In genomic region chr11:54100692-54101591, GRCm38 (mm10) we compare ENCODE assay signal across 8 mouse cellular contexts. TPM values are rescaled to one million over a fixed set of nuclear protein-coding genes. Genes with fewer than 3 reads are reported as not detected.
DNase-seq lines count a peak whose midpoint lies in the region; ATAC-seq and TF ChIP-seq lines count a peak whose summit lies in the region.

No protein-coding gene starts in this region.

- ATAC-seq in hindbrain, postnatal 0 days, result peak; percentile 82
- peak; percentile 81 for ATAC-seq in limb, embryonic 12.5 days (ENCODE audit: insufficient number of reproducible peaks, insufficient read depth, low FRiP score, low TSS enrichment, low read depth)

- no peak for TF ChIP-seq CTCF in hindbrain, postnatal 0 days (IDR thresholded peaks at IDR 0.05; ENCODE audit: low read depth)

- H3K36me3 ChIP-seq in hindbrain, postnatal 0 days (ENCODE audit: insufficient read depth, low read length), result no peaks in the 10 kb centered on the region
- no peaks in the 10 kb centered on the region for H3K36me3 ChIP-seq in limb, embryonic 12.5 days
- H3K36me3 ChIP-seq in midbrain, embryonic 10.5 days, result no peaks in the 10 kb centered on the region
- H3K36me3 ChIP-seq in splenic B cell, adult 2 months (ENCODE audit: control insufficient read depth, insufficient read depth, low read length, poor library complexity, severe bottlenecking), result no peaks in the 10 kb centered on the region

- peaks cover 12% of the 10 kb centered on the region; the same call in 1 of the 2 replicates for H3K4me1 ChIP-seq in hindbrain, postnatal 0 days (ENCODE audit: insufficient read depth, low read length)
- peaks cover 31% of the 10 kb centered on the region for H3K4me1 ChIP-seq in limb, embryonic 12.5 days (replicated peaks)
- H3K4me1 ChIP-seq in midbrain, embryonic 10.5 days, result peaks cover 25% of the 10 kb centered on the region

- H3K4me3 ChIP-seq in hindbrain, postnatal 0 days (ENCODE audit: low read length), result peak overlapping the region; percentile 57
- peak overlapping the region; percentile 68 for H3K4me3 ChIP-seq in limb, embryonic 12.5 days (replicated peaks)
- peak overlapping the region; percentile 75 for H3K4me3 ChIP-seq in midbrain, embryonic 10.5 days

- H3K27ac ChIP-seq in hindbrain, postnatal 0 days, result peak overlapping the region; percentile 8; the same call in 1 of the 2 replicates
- no peak overlapping the region for H3K27ac ChIP-seq in limb, embryonic 12.5 days
- H3K27ac ChIP-seq in midbrain, embryonic 10.5 days (replicated peaks), result peak overlapping the region; percentile 83

- peak overlapping the region; percentile 98 for H3K4me2 ChIP-seq in hindbrain, postnatal 0 days (ENCODE audit: low read depth, low read length)
- H3K4me2 ChIP-seq in limb, embryonic 12.5 days, result peak overlapping the region; percentile 98

- no peaks in the 10 kb centered on the region for H3K27me3 ChIP-seq in hindbrain, postnatal 0 days (ENCODE audit: insufficient read depth, low read length)
- H3K27me3 ChIP-seq in limb, embryonic 12.5 days, result peaks cover 16% of the 10 kb centered on the region; the same call in 1 of the 2 replicates
- H3K27me3 ChIP-seq in midbrain, embryonic 10.5 days (ENCODE audit: low read depth, poor library complexity, severe bottlenecking), result peaks cover 42% of the 10 kb centered on the region
- H3K27me3 ChIP-seq in splenic B cell, adult 2 months (ENCODE audit: control insufficient read depth, insufficient read depth, low read length, poor library complexity, severe bottlenecking), result no peaks in the 10 kb centered on the region

- H3K9me3 ChIP-seq in hindbrain, postnatal 0 days (ENCODE audit: low read length), result no peaks in the 10 kb centered on the region
- no peaks in the 10 kb centered on the region for H3K9me3 ChIP-seq in limb, embryonic 12.5 days
- no peaks in the 10 kb centered on the region for H3K9me3 ChIP-seq in midbrain, embryonic 10.5 days (replicated peaks)

- DNase-seq in heart, adult 11 months, result peak; percentile 98
- no peak for DNase-seq in heart, adult 8-10 months (ENCODE audit: low spot score)
- DNase-seq in cerebellum, postnatal 10 days, result peak; percentile 78 to 83
- peak; percentile 60 for DNase-seq in gastrocnemius, adult 8-10 months (ENCODE audit: low spot score in 2 of 2)
- DNase-seq in hindbrain, postnatal 0 days (ENCODE audit: low spot score), result peak; percentile 78
- DNase-seq in midbrain, embryonic 10.5 days (ENCODE audit: low spot score), result peak; percentile 72
- peak; percentile 20 for DNase-seq in splenic B cell, adult 2 months (ENCODE audit: low read depth, low spot score)

- H3K9ac ChIP-seq in hindbrain, postnatal 0 days (replicated peaks; ENCODE audit: low read length), result peak overlapping the region; percentile 68
- H3K9ac ChIP-seq in limb, embryonic 12.5 days (replicated peaks), result peak overlapping the region; percentile 73

- under 1% methylated on average over 79 of the region's 83 CpGs for WGBS in hindbrain, postnatal 0 days
- WGBS in limb, embryonic 12.5 days, result under 1% methylated on average over 69 of the region's 83 CpGs
- under 1% methylated on average over 83 of the region's 83 CpGs for WGBS in midbrain, embryonic 10.5 days

RNA-seq across cellular contexts. Expression of gene P4ha2, which starts 1.0 kb away (rescaled TPM):
- total RNA-seq in heart, adult 8-10 months (2022), result 10 to 100 TPM; 57.4 to 71.1 (median 64.1) TPM
- total RNA-seq in gastrocnemius, adult 8-10 months (2022), result 10 to 100 TPM; 28.2 to 33.7 (median 31.2) TPM
- total RNA-seq in hindbrain, postnatal 0 days (2014; rRNA removed), result 6.5 and 9.7 TPM in 2 replicates
- polyA plus RNA-seq in hindbrain, postnatal 0 days (2015; fragmentation: Nextera tagmentation; extraction: Ambion mirVana), result 8.4 and 9.0 TPM in 2 replicates
- polyA plus RNA-seq in limb, embryonic 12.5 days (2016; fragmentation: Nextera tagmentation; extraction: Ambion mirVana), result 52.7 and 56.6 TPM in 2 replicates
- 25.0 and 25.2 TPM in 2 replicates for polyA plus RNA-seq in midbrain, embryonic 10.5 days (2016; fragmentation: Nextera tagmentation; extraction: Ambion mirVana)

RNA-seq across cellular contexts. Expression of gene Pdlim4, which starts 32.1 kb away (rescaled TPM):
- 10 to 100 TPM; 29.1 to 39.9 (median 35.2) TPM for total RNA-seq in heart, adult 8-10 months (2022)
- 1 to 10 TPM; 3.2 to 5.4 (median 3.9) TPM for total RNA-seq in gastrocnemius, adult 8-10 months (2022)
- 46.1 and 51.1 TPM in 2 replicates for total RNA-seq in hindbrain, postnatal 0 days (2014; rRNA removed)
- 47.6 and 54.6 TPM in 2 replicates for polyA plus RNA-seq in hindbrain, postnatal 0 days (2015; fragmentation: Nextera tagmentation; extraction: Ambion mirVana)
- 188 and 205 TPM in 2 replicates for polyA plus RNA-seq in limb, embryonic 12.5 days (2016; fragmentation: Nextera tagmentation; extraction: Ambion mirVana)
- polyA plus RNA-seq in midbrain, embryonic 10.5 days (2016; fragmentation: Nextera tagmentation; extraction: Ambion mirVana), result 52.4 and 57.4 TPM in 2 replicates
